Mouse (Mus musculus): ENCODE results near the gene 4931428F04Rik. TPM values are rescaled to one million over a fixed set of nuclear protein-coding genes. Genes with fewer than 3 reads are reported as not detected.
A peak's percentile ranks its signal among the peaks of the same experiment; 100 is the strongest.

The 4931428F04Rik gene
- polyA plus RNA-seq, 1 experiment from 2014 or later = 15.6 TPM

DNA sequence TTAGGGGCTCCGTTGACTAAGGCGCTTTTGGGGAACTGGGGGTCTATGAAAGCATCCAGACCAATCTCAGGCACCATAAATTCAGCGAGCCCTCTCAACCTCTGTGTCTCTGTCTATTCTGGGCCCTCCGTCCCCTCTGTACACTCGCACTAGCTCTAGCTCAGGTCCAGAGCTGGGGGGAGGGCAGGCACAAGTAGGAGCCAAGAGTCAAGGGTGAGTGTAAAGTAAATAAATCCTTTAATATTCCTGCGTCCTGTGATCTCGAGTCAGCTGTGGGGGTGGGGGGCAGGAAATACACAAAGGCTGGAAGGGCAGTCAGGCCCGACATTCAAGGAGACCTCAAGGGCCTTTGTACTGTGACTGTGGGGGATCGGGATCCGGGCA is 20.6 kb downstream of the 4931428F04Rik start:
- Histone ChIP-seq H3K27me3 (peaks cover 99% of the 10 kb centered on the region), H3K27ac (no peak overlapping the region), H3K4me1 (replicated peaks) (peaks cover 40% of the 10 kb centered on the region), H3K36me3 (no peaks in the 10 kb centered on the region), H3K9me3 (peaks cover 6% of the 10 kb centered on the region; the same call in 1 of the 2 replicates), H3K4me3 (replicated peaks) (peak overlapping the region; percentile 51), H3K9ac (replicated peaks) (peak overlapping the region; percentile 57), H3K4me2 (peak overlapping the region; percentile 86)
- 1% methylated on average over 10 of the region's 10 CpGs for WGBS
- no peak for ATAC-seq (ENCODE audit: insufficient number of reproducible peaks, insufficient read depth, low FRiP score, low TSS enrichment, low read depth)

- Histone ChIP-seq H3K4me1 (replicated peaks) (peaks cover 40% of the 10 kb centered on the region), H3K4me3 (replicated peaks) (peak overlapping the region; percentile 51), H3K9me3 (peaks cover 6% of the 10 kb centered on the region; the same call in 1 of the 2 replicates), H3K36me3 (no peaks in the 10 kb centered on the region), H3K9ac (replicated peaks) (peak overlapping the region; percentile 57), H3K27ac (no peak overlapping the region), H3K4me2 (peak overlapping the region; percentile 86), H3K27me3 (peaks cover 99% of the 10 kb centered on the region)
- peak; percentile 54 for ATAC-seq (ENCODE audit: insufficient number of reproducible peaks, insufficient read depth, low FRiP score, low TSS enrichment, low read depth)
- under 1% methylated on average over 65 of the region's 65 CpGs for WGBS
Observed at GRCm38 (mm10) chr8:105268342-105269074, 21.2 kb downstream of the 4931428F04Rik start.

- no peak overlapping the region for H3K4me3 ChIP-seq (replicated peaks)
- no peak for ATAC-seq (ENCODE audit: insufficient number of reproducible peaks, insufficient read depth, low FRiP score, low TSS enrichment, low read depth)
- 12% methylated on average over 13 of the region's 13 CpGs for WGBS
- no peaks in the 10 kb centered on the region for H3K36me3 ChIP-seq
- 0 out of 2 replicates have a peak overlapping the region, but pooled peaks have one; percentile 23 for H3K9ac ChIP-seq (replicated peaks)
- H3K27ac ChIP-seq = no peak overlapping the region
- H3K4me2 ChIP-seq = no peak overlapping the region
- H3K9me3 ChIP-seq = peaks cover 6% of the 10 kb centered on the region; the same call in 1 of the 2 replicates
- peaks cover 38% of the 10 kb centered on the region for H3K4me1 ChIP-seq (replicated peaks)
- peaks cover 96% of the 10 kb centered on the region for H3K27me3 ChIP-seq
Observed at GRCm38 (mm10) chr8:105266775-105267174, 22.9 kb downstream of the 4931428F04Rik start.

GRCm38 (mm10) chr8:105265128-105265527 is 24.5 kb downstream of the 4931428F04Rik start:
- Histone ChIP-seq H3K4me3 (replicated peaks) (peak overlapping the region; percentile 69), H3K27me3 (peaks cover 96% of the 10 kb centered on the region), H3K36me3 (no peaks in the 10 kb centered on the region), H3K4me2 (peak overlapping the region; percentile 83), H3K27ac (no peak overlapping the region), H3K4me1 (replicated peaks) (peaks cover 29% of the 10 kb centered on the region), H3K9me3 (peaks cover 6% of the 10 kb centered on the region; the same call in 1 of the 2 replicates), H3K9ac (replicated peaks) (peak overlapping the region; percentile 60; the same call in 1 of the 2 replicates)
- WGBS = 7% methylated on average over 10 of the region's 10 CpGs
- no peak for ATAC-seq (ENCODE audit: insufficient number of reproducible peaks, insufficient read depth, low FRiP score, low TSS enrichment, low read depth)

DNA sequence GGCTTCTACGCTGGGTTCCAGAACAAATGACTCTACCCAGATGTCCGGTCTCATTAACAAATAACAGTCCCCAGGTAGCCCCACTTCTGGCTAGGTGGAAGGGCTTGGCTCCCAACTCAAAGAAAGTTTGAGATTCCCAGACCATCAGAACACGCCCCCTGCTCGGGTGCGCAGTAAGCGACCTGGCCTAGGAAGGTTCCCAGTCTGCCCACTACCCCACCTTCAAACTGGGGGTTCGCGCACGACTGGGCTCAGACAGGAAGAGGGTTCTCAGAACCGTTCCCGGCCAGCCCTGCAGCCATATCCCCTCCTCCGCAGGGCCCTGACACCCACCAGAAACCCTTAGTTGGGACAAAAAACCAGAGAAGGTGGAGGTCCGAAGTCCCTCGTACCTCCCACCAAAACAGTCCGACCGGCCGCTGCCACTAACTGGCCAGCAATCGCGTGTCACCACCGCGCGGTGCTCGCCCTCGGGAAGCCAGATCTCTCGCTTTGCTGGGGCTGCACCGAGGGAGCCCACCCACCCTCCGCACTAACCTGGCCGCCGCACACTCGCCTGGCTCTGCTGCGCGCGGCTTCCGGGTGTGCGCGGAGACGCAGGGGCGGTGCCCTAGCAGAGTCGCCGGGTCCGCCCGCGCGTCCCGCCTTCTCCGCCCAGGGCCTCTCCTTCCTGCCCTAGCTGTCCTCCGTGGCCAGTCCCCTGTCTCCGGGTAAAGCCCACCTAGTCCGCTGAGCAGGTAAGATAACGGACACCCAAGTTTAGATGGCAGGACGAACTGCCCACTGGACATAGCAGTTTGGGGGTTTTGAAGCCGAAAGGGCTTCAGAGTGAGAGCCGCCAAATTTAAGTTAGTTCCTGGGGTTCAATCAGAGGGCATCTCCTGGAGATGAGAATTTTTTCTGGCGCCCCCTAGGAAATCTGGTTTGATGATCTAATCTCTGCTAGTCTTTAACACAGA is 25.4 kb downstream of the 4931428F04Rik start, which contains the start of the genes Tradd and Fbxl8:
Gene Tradd, minus strand, starts transcription at position 586 of the 959 bp plus-strand sequence.
Gene Fbxl8, plus strand, starts transcription at position 625 of the 959 bp plus-strand sequence.
- peaks cover 96% of the 10 kb centered on the region for H3K27me3 ChIP-seq
- no peak within 1 kb of the TSS for H3K27ac ChIP-seq
- H3K4me3 ChIP-seq (replicated peaks) = peak within 1 kb of the TSS; percentile 69
- under 1% methylated on average over 54 of the region's 54 CpGs for WGBS
- peak within 1 kb of the TSS; percentile 60 for H3K9ac ChIP-seq (replicated peaks)
- peaks cover 28% of the 10 kb centered on the region for H3K4me1 ChIP-seq (replicated peaks)
- ATAC-seq (ENCODE audit: insufficient number of reproducible peaks, insufficient read depth, low FRiP score, low TSS enrichment, low read depth) = peak; percentile 42
- peak within 1 kb of the TSS; percentile 83 for H3K4me2 ChIP-seq
- no peaks in the 10 kb centered on the region for H3K36me3 ChIP-seq
- H3K9me3 ChIP-seq = peaks cover 6% of the 10 kb centered on the region; the same call in 1 of the 2 replicates

DNA sequence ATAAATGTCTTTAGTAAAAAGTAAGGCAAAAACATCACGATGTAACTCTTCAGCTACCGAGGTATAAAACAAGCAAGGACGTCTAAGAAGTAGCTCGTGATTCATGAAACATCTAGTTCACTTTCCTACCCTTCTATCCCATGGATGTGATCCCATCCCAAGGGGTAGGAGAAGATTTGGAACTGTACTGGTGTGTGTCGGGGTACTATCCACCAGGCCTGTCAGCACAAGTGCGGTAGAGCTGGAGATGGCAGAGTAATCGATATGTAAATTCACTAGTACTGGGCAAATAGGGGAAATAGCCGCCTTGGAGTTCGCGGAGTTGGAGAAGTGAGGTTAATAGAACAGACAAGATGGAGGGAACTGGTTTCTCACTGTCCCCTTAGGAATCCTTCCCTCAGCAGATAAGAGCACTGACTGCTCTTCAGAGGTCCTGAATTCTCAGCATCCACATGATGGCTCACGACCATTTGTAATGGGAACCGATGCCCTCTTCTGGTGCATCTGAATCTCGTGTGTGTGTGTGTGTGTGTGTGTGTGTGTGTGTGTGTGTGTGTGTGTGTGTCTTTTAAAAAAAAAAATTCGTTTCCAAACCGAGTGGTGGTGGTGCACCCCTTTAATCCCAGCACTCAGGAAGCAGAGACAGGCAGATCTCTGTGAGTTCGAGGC is 26.3 kb downstream of the 4931428F04Rik start:
- Histone ChIP-seq H3K4me1 (replicated peaks) (peaks cover 29% of the 10 kb centered on the region), H3K9ac (replicated peaks) (no peak overlapping the region), H3K27me3 (peaks cover 96% of the 10 kb centered on the region), H3K27ac (no peak overlapping the region), H3K4me3 (replicated peaks) (peak overlapping the region; percentile 69), H3K9me3 (peaks cover 6% of the 10 kb centered on the region; the same call in 1 of the 2 replicates), H3K4me2 (peak overlapping the region; percentile 83; the same call in 1 of the 2 replicates), H3K36me3 (no peaks in the 10 kb centered on the region)
- 42% methylated on average over 16 of the region's 16 CpGs for WGBS
- ATAC-seq (ENCODE audit: insufficient number of reproducible peaks, insufficient read depth, low FRiP score, low TSS enrichment, low read depth) = no peak

- H3K27me3 ChIP-seq = peaks cover 94% of the 10 kb centered on the region
- peaks cover 5% of the 10 kb centered on the region; the same call in 1 of the 2 replicates for H3K9me3 ChIP-seq
- H3K27ac ChIP-seq = no peak overlapping the region
- ATAC-seq (ENCODE audit: insufficient number of reproducible peaks, insufficient read depth, low FRiP score, low TSS enrichment, low read depth) = no peak
- no peak overlapping the region for H3K9ac ChIP-seq (replicated peaks)
- no peaks in the 10 kb centered on the region for H3K36me3 ChIP-seq
- peaks cover 21% of the 10 kb centered on the region for H3K4me1 ChIP-seq (replicated peaks)
- WGBS = 85% methylated on average over 12 of the region's 12 CpGs
- H3K4me2 ChIP-seq = no peak overlapping the region
- H3K4me3 ChIP-seq (replicated peaks) = no peak overlapping the region
Observed at GRCm38 (mm10) chr8:105261326-105261980, 28.2 kb downstream of the 4931428F04Rik start.

- Histone ChIP-seq H3K27me3 (peaks cover 94% of the 10 kb centered on the region), H3K4me3 (replicated peaks) (no peak overlapping the region), H3K27ac (no peak overlapping the region), H3K9me3 (no peaks in the 10 kb centered on the region), H3K36me3 (no peaks in the 10 kb centered on the region), H3K9ac (replicated peaks) (0 out of 2 replicates have a peak overlapping the region, but pooled peaks have one; percentile 4), H3K4me2 (no peak overlapping the region), H3K4me1 (replicated peaks) (peaks cover 23% of the 10 kb centered on the region)
- no peak for ATAC-seq (ENCODE audit: insufficient number of reproducible peaks, insufficient read depth, low FRiP score, low TSS enrichment, low read depth)
- 65% methylated on average over 7 of the region's 7 CpGs for WGBS
Observed at GRCm38 (mm10) chr8:105260371-105261099, 29.1 kb downstream of the 4931428F04Rik start.

DNA sequence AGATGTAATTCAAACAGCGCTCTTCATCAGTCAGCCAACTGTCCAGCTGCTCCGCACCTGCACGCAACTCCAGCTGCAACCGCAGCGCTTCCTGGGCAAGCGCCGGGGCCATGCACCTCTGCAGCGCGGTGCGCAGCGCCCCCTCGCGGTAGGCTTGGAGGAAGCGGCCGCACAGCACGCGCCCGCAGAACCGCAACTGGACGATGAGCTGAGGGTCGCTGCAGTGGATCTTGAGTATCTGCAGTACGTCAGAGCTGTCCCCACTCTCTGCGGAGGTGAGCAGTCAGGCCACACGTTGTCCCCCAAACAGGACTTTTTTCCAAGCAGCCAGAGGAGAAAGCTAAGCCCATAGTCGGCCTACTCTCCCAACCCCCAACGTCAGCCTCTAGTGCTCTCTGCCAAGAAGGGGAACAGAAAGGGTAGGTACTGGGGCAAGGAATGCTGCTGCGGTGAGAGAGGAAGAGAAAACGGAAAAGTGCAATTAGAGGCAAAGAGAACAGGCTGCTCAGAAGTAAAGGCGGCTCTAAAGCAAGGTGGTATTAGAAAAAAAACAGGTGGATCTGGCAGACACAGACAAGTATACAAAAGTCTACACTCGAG is 29.8 kb downstream of the 4931428F04Rik start:
- Histone ChIP-seq H3K9me3 (no peaks in the 10 kb centered on the region), H3K27me3 (peaks cover 93% of the 10 kb centered on the region), H3K9ac (replicated peaks) (peak overlapping the region; percentile 27; the same call in 1 of the 2 replicates), H3K27ac (no peak overlapping the region), H3K4me1 (replicated peaks) (peaks cover 26% of the 10 kb centered on the region), H3K4me2 (peak overlapping the region; percentile 73), H3K4me3 (replicated peaks) (peak overlapping the region; percentile 39), H3K36me3 (no peaks in the 10 kb centered on the region)
- ATAC-seq (ENCODE audit: insufficient number of reproducible peaks, insufficient read depth, low FRiP score, low TSS enrichment, low read depth) = 0 out of 2 replicates have a peak, but pooled peaks have one; percentile 19
- WGBS = 5% methylated on average over 30 of the region's 30 CpGs
